Mouse (Mus musculus) embryonic fibroblast, embryonic 13.5 days (primary cell): ENCODE measurements at regions not wholly inside any gene's neighbourhood (a gene's known extent, or its start where the extent isn't known, plus 50 kb on each side); places are given as distances from the start of the nearest gene placed in this dataset.

Source experiments
- CTCF ChIP-seq: IDR thresholded peaks from 2 replicates; pipeline ENCODE4 v1.5.1; 2011; ENCODE audit warnings: mild to moderate bottlenecking, control low read depth, low read length, moderate library complexity, borderline replicate concordance; ENCODE audit not compliant: insufficient read depth
- POLR2A ChIP-seq: IDR thresholded peaks from 2 replicates; pipeline ENCODE4 v1.6.1; 2011; ENCODE audit warnings: low read depth, mild to moderate bottlenecking, control low read depth, low read length, moderate library complexity

DNA sequence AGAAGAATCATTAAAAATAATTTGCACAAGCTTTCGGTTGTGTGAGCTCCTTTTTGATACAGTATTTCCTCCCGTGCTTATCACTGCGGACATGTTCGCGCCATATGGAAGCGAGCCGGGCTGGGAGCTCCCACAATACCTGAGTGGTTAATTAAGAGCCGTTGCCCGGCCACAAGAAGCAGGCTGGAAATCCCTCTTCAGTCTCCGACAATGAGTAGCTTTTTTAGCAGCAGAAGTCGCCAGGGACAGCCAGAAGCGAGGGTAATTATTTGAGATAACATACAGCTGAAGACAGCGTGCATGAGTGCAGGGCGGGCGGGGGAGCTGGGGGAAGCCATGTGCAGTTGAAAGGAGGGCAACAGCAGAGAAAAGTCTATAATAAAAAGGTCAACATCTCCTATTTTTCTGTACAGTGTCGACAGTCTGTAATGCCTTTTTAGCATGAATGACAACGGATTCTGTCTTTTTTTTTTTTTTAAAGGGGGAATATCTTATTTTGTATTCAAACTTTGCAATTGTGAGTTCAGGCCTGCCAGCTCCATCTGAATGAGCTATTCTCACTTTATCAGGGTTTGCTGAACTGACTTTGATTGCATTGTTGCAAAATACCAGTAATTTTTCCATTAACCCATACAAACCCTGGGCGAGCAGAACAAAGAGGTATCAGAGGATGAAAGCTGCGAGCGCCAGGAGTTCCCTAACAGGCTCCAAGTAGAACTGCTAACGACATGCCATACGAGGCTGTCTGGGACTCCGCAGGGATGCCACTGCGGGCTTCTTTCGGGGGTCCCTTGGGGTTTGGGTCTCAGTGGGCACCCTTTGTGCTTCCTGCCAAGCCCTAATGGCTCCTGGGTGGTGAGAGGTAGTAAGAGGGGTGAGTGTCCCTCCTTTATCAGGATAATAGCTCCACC lies 189.9 kb upstream of the Irx3 start:
- no peak for TF ChIP-seq POLR2A
- no peak for TF ChIP-seq CTCF
